Mouse (Mus musculus): ENCODE results near the gene Clint1. TPM values are rescaled to one million over a fixed set of nuclear protein-coding genes. Genes with fewer than 3 reads are reported as not detected.

Gene Clint1
- polyA plus RNA-seq, 1 experiment from 2014 or later: 78.3 TPM

- 84% methylated on average over 3 of the region's 3 CpGs for WGBS
Observed at GRCm38 (mm10) chr11:45889981-45890380, 38.1 kb downstream of the Clint1 start.

GRCm38 (mm10) chr11:45890423-45890822, 38.6 kb downstream of the Clint1 start:
- ATAC-seq (ENCODE audit: low FRiP score, low read depth): no peak
- Histone ChIP-seq H3K4me2 (replicated peaks) (no peak overlapping the region), H3K9me3 (no peaks in the 10 kb centered on the region), H3K4me1 (no peaks in the 10 kb centered on the region), H3K4me3 (no peak overlapping the region), H3K36me3 (peaks cover 67% of the 10 kb centered on the region), H3K9ac (no peak overlapping the region), H3K27ac (no peak overlapping the region), H3K27me3 (replicated peaks) (no peaks in the 10 kb centered on the region)
- 89% methylated on average over 20 of the region's 20 CpGs for WGBS

More at GRCm38 (mm10) chr11:45889981-45890380, 38.1 kb downstream of the Clint1 start:
- ATAC-seq (ENCODE audit: low FRiP score, low read depth): no peak
- no peaks in the 10 kb centered on the region for H3K27me3 ChIP-seq (replicated peaks)
- no peaks in the 10 kb centered on the region for H3K9me3 ChIP-seq
- H3K9ac ChIP-seq: no peak overlapping the region
- peaks cover 63% of the 10 kb centered on the region for H3K36me3 ChIP-seq
- H3K4me1 ChIP-seq: no peaks in the 10 kb centered on the region
- H3K4me2 ChIP-seq (replicated peaks): no peak overlapping the region
- H3K27ac ChIP-seq: no peak overlapping the region
- no peak overlapping the region for H3K4me3 ChIP-seq

- no peak overlapping the region for H3K4me2 ChIP-seq (replicated peaks)
- 97% methylated on average over 5 of the region's 5 CpGs for WGBS
- no peak for ATAC-seq (ENCODE audit: low FRiP score, low read depth)
- H3K27ac ChIP-seq: no peak overlapping the region
- no peaks in the 10 kb centered on the region for H3K4me1 ChIP-seq
- no peak overlapping the region for H3K4me3 ChIP-seq
- H3K27me3 ChIP-seq (replicated peaks): no peaks in the 10 kb centered on the region
- H3K9me3 ChIP-seq: no peaks in the 10 kb centered on the region
- H3K36me3 ChIP-seq: peaks cover 68% of the 10 kb centered on the region
- H3K9ac ChIP-seq: no peak overlapping the region
Observed at GRCm38 (mm10) chr11:45892861-45893360, 41.1 kb downstream of the Clint1 start.

- no peak overlapping the region for H3K4me3 ChIP-seq
- no peaks in the 10 kb centered on the region for H3K27me3 ChIP-seq (replicated peaks)
- no peak overlapping the region for H3K27ac ChIP-seq
- H3K9ac ChIP-seq: no peak overlapping the region
- no peaks in the 10 kb centered on the region for H3K4me1 ChIP-seq
- H3K36me3 ChIP-seq: peaks cover 36% of the 10 kb centered on the region
- no peak overlapping the region for H3K4me2 ChIP-seq (replicated peaks)
- WGBS: 83% methylated on average over 2 of the region's 2 CpGs
- no peaks in the 10 kb centered on the region for H3K9me3 ChIP-seq
- ATAC-seq (ENCODE audit: low FRiP score, low read depth): no peak
Observed at GRCm38 (mm10) chr11:45897392-45897791, 45.5 kb downstream of the Clint1 start.

- no peak overlapping the region for H3K9ac ChIP-seq
- no peak overlapping the region for H3K4me2 ChIP-seq (replicated peaks)
- ATAC-seq (ENCODE audit: low FRiP score, low read depth): no peak
- no peak overlapping the region for H3K27ac ChIP-seq
- peaks cover 21% of the 10 kb centered on the region for H3K36me3 ChIP-seq
- no peaks in the 10 kb centered on the region for H3K27me3 ChIP-seq (replicated peaks)
- H3K4me3 ChIP-seq: no peak overlapping the region
- no peaks in the 10 kb centered on the region for H3K4me1 ChIP-seq
- 71% methylated on average over 11 of the region's 11 CpGs for WGBS
- no peaks in the 10 kb centered on the region for H3K9me3 ChIP-seq
Observed at GRCm38 (mm10) chr11:45900233-45901015, 48.6 kb downstream of the Clint1 start.

- Histone ChIP-seq H3K4me1 (no peaks in the 10 kb centered on the region), H3K4me3 (no peak overlapping the region), H3K27ac (no peak overlapping the region), H3K9ac (no peak overlapping the region), H3K36me3 (peaks cover 53% of the 10 kb centered on the region), H3K27me3 (replicated peaks) (no peaks in the 10 kb centered on the region), H3K9me3 (no peaks in the 10 kb centered on the region), H3K4me2 (replicated peaks) (no peak overlapping the region)
- WGBS: 95% methylated on average over 8 of the region's 8 CpGs
- ATAC-seq (ENCODE audit: low FRiP score, low read depth): no peak
Observed at GRCm38 (mm10) chr11:45906109-45906786, 54.4 kb downstream of the Clint1 start.

- Histone ChIP-seq H3K36me3 (peaks cover 55% of the 10 kb centered on the region), H3K4me1 (no peaks in the 10 kb centered on the region)
Observed at GRCm38 (mm10) chr11:45907301-45907700, 55.5 kb downstream of the Clint1 start.

GRCm38 (mm10) chr11:45908070-45908469, 56.2 kb downstream of the Clint1 start:
- H3K27ac ChIP-seq: no peak overlapping the region
- 94% methylated on average over 7 of the region's 7 CpGs for WGBS
- no peak for ATAC-seq (ENCODE audit: low FRiP score, low read depth)
- peaks cover 52% of the 10 kb centered on the region for H3K36me3 ChIP-seq
- no peaks in the 10 kb centered on the region for H3K9me3 ChIP-seq
- no peaks in the 10 kb centered on the region for H3K27me3 ChIP-seq (replicated peaks)
- no peak overlapping the region for H3K4me3 ChIP-seq
- H3K4me2 ChIP-seq (replicated peaks): no peak overlapping the region
- no peaks in the 10 kb centered on the region for H3K4me1 ChIP-seq
- H3K9ac ChIP-seq: no peak overlapping the region

More at GRCm38 (mm10) chr11:45907301-45907700, 55.5 kb downstream of the Clint1 start:
- no peak overlapping the region for H3K9ac ChIP-seq
- no peak overlapping the region for H3K4me2 ChIP-seq (replicated peaks)
- WGBS: 88% methylated on average over 5 of the region's 5 CpGs
- no peak for ATAC-seq (ENCODE audit: low FRiP score, low read depth)
- H3K4me3 ChIP-seq: no peak overlapping the region
- no peaks in the 10 kb centered on the region for H3K27me3 ChIP-seq (replicated peaks)
- H3K9me3 ChIP-seq: no peaks in the 10 kb centered on the region
- H3K27ac ChIP-seq: no peak overlapping the region

- ATAC-seq (ENCODE audit: low FRiP score, low read depth): no peak
Observed at GRCm38 (mm10) chr11:45908894-45909293, 57.0 kb downstream of the Clint1 start.

GRCm38 (mm10) chr11:45910701-45911100, 58.9 kb downstream of the Clint1 start:
- no peak overlapping the region for H3K27ac ChIP-seq
- no peak for ATAC-seq (ENCODE audit: low FRiP score, low read depth)
- no peaks in the 10 kb centered on the region for H3K9me3 ChIP-seq
- H3K9ac ChIP-seq: no peak overlapping the region
- no peaks in the 10 kb centered on the region for H3K27me3 ChIP-seq (replicated peaks)
- H3K36me3 ChIP-seq: peaks cover 41% of the 10 kb centered on the region
- no peak overlapping the region for H3K4me3 ChIP-seq
- H3K4me2 ChIP-seq (replicated peaks): no peak overlapping the region
- H3K4me1 ChIP-seq: no peaks in the 10 kb centered on the region
- 91% methylated on average over 5 of the region's 5 CpGs for WGBS

More at GRCm38 (mm10) chr11:45908894-45909293, 57.0 kb downstream of the Clint1 start:
- Histone ChIP-seq H3K9ac (no peak overlapping the region), H3K9me3 (no peaks in the 10 kb centered on the region), H3K4me1 (no peaks in the 10 kb centered on the region), H3K27ac (no peak overlapping the region), H3K4me2 (replicated peaks) (no peak overlapping the region), H3K27me3 (replicated peaks) (no peaks in the 10 kb centered on the region), H3K4me3 (no peak overlapping the region), H3K36me3 (peaks cover 46% of the 10 kb centered on the region)
- WGBS: 96% methylated on average over 7 of the region's 7 CpGs

GRCm38 (mm10) chr11:45916196-45916595, 64.3 kb downstream of the Clint1 start:
- Histone ChIP-seq H3K27me3 (replicated peaks) (no peaks in the 10 kb centered on the region), H3K9me3 (no peaks in the 10 kb centered on the region), H3K4me1 (peaks cover 4% of the 10 kb centered on the region; the same call in 1 of the 2 replicates), H3K4me3 (no peak overlapping the region), H3K36me3 (0 out of 2 replicates have a peak, but pooled peaks cover 2% of the 10 kb centered on the region), H3K4me2 (replicated peaks) (no peak overlapping the region), H3K27ac (no peak overlapping the region), H3K9ac (no peak overlapping the region)
- ATAC-seq (ENCODE audit: low FRiP score, low read depth): no peak
- 87% methylated on average over 10 of the region's 10 CpGs for WGBS

GRCm38 (mm10) chr11:45918018-45918417, 66.2 kb downstream of the Clint1 start:
- H3K9ac ChIP-seq: no peak overlapping the region
- H3K9me3 ChIP-seq: no peaks in the 10 kb centered on the region
- ATAC-seq (ENCODE audit: low FRiP score, low read depth): no peak
- H3K4me1 ChIP-seq: peaks cover 8% of the 10 kb centered on the region
- no peaks in the 10 kb centered on the region for H3K36me3 ChIP-seq
- no peak overlapping the region for H3K4me3 ChIP-seq
- WGBS: 94% methylated on average over 6 of the region's 6 CpGs
- H3K4me2 ChIP-seq (replicated peaks): no peak overlapping the region
- H3K27me3 ChIP-seq (replicated peaks): no peaks in the 10 kb centered on the region
- no peak overlapping the region for H3K27ac ChIP-seq

Data from neural tube, embryonic 12.5 days (tissue).